Mouse (Mus musculus): ENCODE measurements at regions not wholly inside any gene's neighbourhood (a gene's known extent, or its start where the extent isn't known, plus 50 kb on each side); places are given as distances from the start of the nearest gene placed in this dataset.

GRCm38 (mm10) chr10:17569577-17570113 lies 153.4 kb upstream of the Cited2 start:
- Histone ChIP-seq H3K9me3 (replicated peaks; ENCODE audit: control insufficient read depth, insufficient read depth, low read length, poor library complexity, severe bottlenecking) (peaks cover 3% of the 10 kb centered on the region), H3K27me3 (ENCODE audit: control insufficient read depth, insufficient read depth, low read length, poor library complexity, severe bottlenecking) (no peaks in the 10 kb centered on the region), H3K4me3 (ENCODE audit: low read depth, low read length) (no peak overlapping the region), H3K9ac (ENCODE audit: low read depth, poor library complexity, severe bottlenecking) (no peak overlapping the region), H3K4me1 (ENCODE audit: control insufficient read depth, insufficient read depth, low read length) (peaks cover 2% of the 10 kb centered on the region), H3K27ac (ENCODE audit: insufficient read depth, low read length) (no peak overlapping the region), H3K36me3 (ENCODE audit: control insufficient read depth, insufficient read depth, low read length, poor library complexity, severe bottlenecking) (no peaks in the 10 kb centered on the region)
- no peak for TF ChIP-seq EP300 (IDR thresholded peaks at IDR 0.05; ENCODE audit: insufficient read depth, low read depth, low read length)
- no peak for TF ChIP-seq CTCF (IDR thresholded peaks at IDR 0.05; ENCODE audit: low read depth, low read length)
- TF ChIP-seq POLR2A (IDR thresholded peaks at IDR 0.05; ENCODE audit: insufficient read depth, low read length): no peak

DNA sequence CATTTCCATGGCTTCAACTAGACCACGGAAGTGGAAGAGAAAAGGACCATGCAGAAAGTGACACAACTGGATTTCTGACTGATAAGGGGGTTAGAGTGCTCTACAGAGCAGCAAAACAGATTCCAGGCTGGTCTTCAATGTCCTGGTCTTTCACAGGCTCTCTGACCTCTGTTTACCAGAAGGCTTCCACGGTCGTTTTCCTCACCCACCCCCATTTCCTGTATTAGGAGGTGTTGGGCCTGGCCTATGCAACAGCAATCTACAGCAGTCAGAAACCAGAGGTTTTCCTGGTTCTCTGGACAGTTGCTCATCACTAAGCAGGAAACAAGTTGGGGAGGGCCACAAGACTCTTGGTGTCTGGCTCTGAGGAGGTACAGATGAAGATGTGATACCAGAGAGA lies 148.1 kb upstream of the Cited2 start:
- no peak for TF ChIP-seq POLR2A (IDR thresholded peaks at IDR 0.05; ENCODE audit: insufficient read depth, low read length)
- TF ChIP-seq EP300 (IDR thresholded peaks at IDR 0.05; ENCODE audit: insufficient read depth, low read depth, low read length): no peak
- TF ChIP-seq CTCF (IDR thresholded peaks at IDR 0.05; ENCODE audit: low read depth, low read length): no peak
- Histone ChIP-seq H3K27me3 (ENCODE audit: control insufficient read depth, insufficient read depth, low read length, poor library complexity, severe bottlenecking) (no peaks in the 10 kb centered on the region), H3K36me3 (ENCODE audit: control insufficient read depth, insufficient read depth, low read length, poor library complexity, severe bottlenecking) (no peaks in the 10 kb centered on the region), H3K4me1 (ENCODE audit: control insufficient read depth, insufficient read depth, low read length) (peaks cover 9% of the 10 kb centered on the region), H3K27ac (ENCODE audit: insufficient read depth, low read length) (peak overlapping the region; percentile 97), H3K4me3 (ENCODE audit: low read depth, low read length) (no peak overlapping the region), H3K9ac (ENCODE audit: low read depth, poor library complexity, severe bottlenecking) (no peak overlapping the region), H3K9me3 (replicated peaks; ENCODE audit: control insufficient read depth, insufficient read depth, low read length, poor library complexity, severe bottlenecking) (peaks cover 3% of the 10 kb centered on the region)

GRCm38 (mm10) chr10:17575448-17576332 lies 147.3 kb upstream of the Cited2 start:
- Histone ChIP-seq H3K9ac (ENCODE audit: low read depth, poor library complexity, severe bottlenecking) (no peak overlapping the region), H3K36me3 (ENCODE audit: control insufficient read depth, insufficient read depth, low read length, poor library complexity, severe bottlenecking) (no peaks in the 10 kb centered on the region), H3K27me3 (ENCODE audit: control insufficient read depth, insufficient read depth, low read length, poor library complexity, severe bottlenecking) (no peaks in the 10 kb centered on the region), H3K27ac (ENCODE audit: insufficient read depth, low read length) (peak overlapping the region; percentile 97), H3K4me3 (ENCODE audit: low read depth, low read length) (no peak overlapping the region), H3K4me1 (ENCODE audit: control insufficient read depth, insufficient read depth, low read length) (peaks cover 9% of the 10 kb centered on the region), H3K9me3 (replicated peaks; ENCODE audit: control insufficient read depth, insufficient read depth, low read length, poor library complexity, severe bottlenecking) (peaks cover 3% of the 10 kb centered on the region; the same call in 1 of the 2 replicates)
- TF ChIP-seq POLR2A (IDR thresholded peaks at IDR 0.05; ENCODE audit: insufficient read depth, low read length) (no peak), EP300 (IDR thresholded peaks at IDR 0.05; ENCODE audit: insufficient read depth, low read depth, low read length) (0 out of 2 replicates have a peak, but pooled peaks have one; percentile 49), CTCF (IDR thresholded peaks at IDR 0.05; ENCODE audit: low read depth, low read length) (no peak)

DNA sequence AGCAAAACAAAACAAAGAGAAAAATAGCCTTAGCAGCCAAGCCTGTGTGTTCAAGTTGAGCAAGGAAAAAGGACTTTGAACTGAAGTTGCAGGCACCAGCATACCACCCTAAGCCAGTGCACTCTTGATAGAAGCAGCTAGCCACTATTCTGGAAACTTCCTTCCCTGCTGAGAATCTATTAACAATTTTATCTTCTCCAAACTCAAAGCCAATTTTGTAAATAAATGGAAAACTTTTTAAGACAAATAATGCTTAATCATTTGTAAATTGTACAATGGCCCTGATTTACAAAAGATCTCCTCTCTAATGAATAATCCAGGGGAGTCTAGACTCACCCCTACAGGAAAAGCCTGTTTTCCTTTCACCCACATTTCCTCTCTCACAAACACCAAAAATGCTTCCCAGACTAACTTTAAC lies 146.7 kb upstream of the Cited2 start:
- TF ChIP-seq POLR2A (IDR thresholded peaks at IDR 0.05; ENCODE audit: insufficient read depth, low read length): no peak
- TF ChIP-seq CTCF (IDR thresholded peaks at IDR 0.05; ENCODE audit: low read depth, low read length): no peak
- TF ChIP-seq EP300 (IDR thresholded peaks at IDR 0.05; ENCODE audit: insufficient read depth, low read depth, low read length): no peak
- H3K4me1 ChIP-seq (ENCODE audit: control insufficient read depth, insufficient read depth, low read length): peaks cover 9% of the 10 kb centered on the region
- no peak overlapping the region for H3K4me3 ChIP-seq (ENCODE audit: low read depth, low read length)
- peak overlapping the region; percentile 97 for H3K27ac ChIP-seq (ENCODE audit: insufficient read depth, low read length)
- no peaks in the 10 kb centered on the region for H3K27me3 ChIP-seq (ENCODE audit: control insufficient read depth, insufficient read depth, low read length, poor library complexity, severe bottlenecking)
- H3K36me3 ChIP-seq (ENCODE audit: control insufficient read depth, insufficient read depth, low read length, poor library complexity, severe bottlenecking): no peaks in the 10 kb centered on the region
- no peak overlapping the region for H3K9ac ChIP-seq (ENCODE audit: low read depth, poor library complexity, severe bottlenecking)
- peaks cover 3% of the 10 kb centered on the region; the same call in 1 of the 2 replicates for H3K9me3 ChIP-seq (replicated peaks; ENCODE audit: control insufficient read depth, insufficient read depth, low read length, poor library complexity, severe bottlenecking)

- Histone ChIP-seq H3K27me3 (ENCODE audit: control insufficient read depth, insufficient read depth, low read length, poor library complexity, severe bottlenecking) (no peaks in the 10 kb centered on the region), H3K9ac (ENCODE audit: low read depth, poor library complexity, severe bottlenecking) (no peak overlapping the region; the same call in 1 of the 2 replicates), H3K9me3 (replicated peaks; ENCODE audit: control insufficient read depth, insufficient read depth, low read length, poor library complexity, severe bottlenecking) (no peaks in the 10 kb centered on the region), H3K4me3 (ENCODE audit: low read depth, low read length) (no peak overlapping the region), H3K4me1 (ENCODE audit: control insufficient read depth, insufficient read depth, low read length) (peaks cover 6% of the 10 kb centered on the region), H3K36me3 (ENCODE audit: control insufficient read depth, insufficient read depth, low read length, poor library complexity, severe bottlenecking) (no peaks in the 10 kb centered on the region), H3K27ac (ENCODE audit: insufficient read depth, low read length) (peak overlapping the region; percentile 98)
- peak; percentile 100 for TF ChIP-seq EP300 (IDR thresholded peaks at IDR 0.05; ENCODE audit: insufficient read depth, low read depth, low read length)
- no peak for TF ChIP-seq POLR2A (IDR thresholded peaks at IDR 0.05; ENCODE audit: insufficient read depth, low read length)
- TF ChIP-seq CTCF (IDR thresholded peaks at IDR 0.05; ENCODE audit: low read depth, low read length): no peak
Measured at GRCm38 (mm10) chr10:17579463-17579862, 143.6 kb upstream of the Cited2 start.

- Histone ChIP-seq H3K27me3 (ENCODE audit: control insufficient read depth, insufficient read depth, low read length, poor library complexity, severe bottlenecking) (no peaks in the 10 kb centered on the region), H3K27ac (ENCODE audit: insufficient read depth, low read length) (no peak overlapping the region), H3K36me3 (ENCODE audit: control insufficient read depth, insufficient read depth, low read length, poor library complexity, severe bottlenecking) (no peaks in the 10 kb centered on the region), H3K9ac (ENCODE audit: low read depth, poor library complexity, severe bottlenecking) (no peak overlapping the region), H3K4me3 (ENCODE audit: low read depth, low read length) (no peak overlapping the region), H3K4me1 (ENCODE audit: control insufficient read depth, insufficient read depth, low read length) (no peaks in the 10 kb centered on the region), H3K9me3 (replicated peaks; ENCODE audit: control insufficient read depth, insufficient read depth, low read length, poor library complexity, severe bottlenecking) (no peaks in the 10 kb centered on the region)
- TF ChIP-seq CTCF (IDR thresholded peaks at IDR 0.05; ENCODE audit: low read depth, low read length) (no peak), POLR2A (IDR thresholded peaks at IDR 0.05; ENCODE audit: insufficient read depth, low read length) (no peak), EP300 (IDR thresholded peaks at IDR 0.05; ENCODE audit: insufficient read depth, low read depth, low read length) (no peak)
Measured at GRCm38 (mm10) chr10:17584842-17585241, 138.2 kb upstream of the Cited2 start.

Data from ES-Bruce4 (cell line).